Mouse (Mus musculus) megakaryocyte progenitor cell, adult 5-6 weeks (primary cell): ENCODE results near the gene Fam187b. TPM values are rescaled to one million over a fixed set of nuclear protein-coding genes. Genes with fewer than 3 reads are reported as not detected.
"Not testable (repeated sequence)": the region's sequence is repeated elsewhere in the genome, so short reads cannot be mapped to it uniquely, and the experiment has no call there.

ENCODE experiments used
- ATAC-seq: replicated peaks from 2 replicates; pipeline ENCODE4 v1.8.0; 2016; ENCODE audit warnings: mild to moderate bottlenecking, moderate TSS enrichment, inconsistent platforms; ENCODE audit not compliant: poor library complexity
- total RNA-seq, 2 experiments: library from RNA; stranded (forward) in 1 of 2; stranded (reverse) in 1 of 2; fragments of 157-497, 149-512 nt in 1 of 2; fragments of 200-1000 nt in 1 of 2; gene quantifications; 2 replicates each; pipeline versions ENCODE4 v1.2.3 to v1.2.4; 2015 to 2017

Gene Fam187b
- 0.10 and 0.34 TPM in 2 replicates for total RNA-seq (2015)
- total RNA-seq (2017), result 0.42 and 0.91 TPM in 2 replicates

- peak; percentile 92 for ATAC-seq
Measured at GRCm38 (mm10) chr7:30973501-30974289, at the start of gene Fam187b. Gene Fam187b (plus strand): TSS chr7:30973790.

DNA sequence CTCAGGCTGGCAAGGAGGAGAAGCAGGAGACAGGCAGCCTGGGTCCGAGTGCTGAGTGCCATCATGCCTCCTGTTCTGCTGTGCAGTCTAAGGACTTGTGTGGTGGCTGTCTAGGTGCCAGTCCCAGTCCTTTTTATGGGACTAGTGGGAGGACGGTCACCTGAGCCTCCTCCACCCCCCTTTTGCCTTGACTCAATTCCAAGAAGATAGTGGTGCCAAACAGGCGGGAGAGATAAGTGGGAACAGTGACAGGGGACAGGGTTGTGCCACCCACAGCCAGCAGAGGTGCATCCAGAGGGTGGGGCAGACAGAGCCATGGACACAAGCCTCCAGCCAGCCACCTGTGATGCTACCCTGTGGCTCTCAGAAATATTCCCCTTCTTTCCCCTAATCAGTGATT lies 49.5 kb upstream of the Fam187b start:
- ATAC-seq, result no peak

GRCm38 (mm10) chr7:30924581-30924980 lies 49.0 kb upstream of the Fam187b start, which contains the start of gene Hamp2:
Gene Hamp2 (minus strand): TSS chr7:30924681.
- not testable (repeated sequence) for ATAC-seq

- peak; percentile 85 for ATAC-seq
Measured at GRCm38 (mm10) chr7:30935422-30936099, 38.0 kb upstream of the Fam187b start.

- not testable (repeated sequence) for ATAC-seq
Measured at GRCm38 (mm10) chr7:30940070-30940469, 33.5 kb upstream of the Fam187b start.

DNA sequence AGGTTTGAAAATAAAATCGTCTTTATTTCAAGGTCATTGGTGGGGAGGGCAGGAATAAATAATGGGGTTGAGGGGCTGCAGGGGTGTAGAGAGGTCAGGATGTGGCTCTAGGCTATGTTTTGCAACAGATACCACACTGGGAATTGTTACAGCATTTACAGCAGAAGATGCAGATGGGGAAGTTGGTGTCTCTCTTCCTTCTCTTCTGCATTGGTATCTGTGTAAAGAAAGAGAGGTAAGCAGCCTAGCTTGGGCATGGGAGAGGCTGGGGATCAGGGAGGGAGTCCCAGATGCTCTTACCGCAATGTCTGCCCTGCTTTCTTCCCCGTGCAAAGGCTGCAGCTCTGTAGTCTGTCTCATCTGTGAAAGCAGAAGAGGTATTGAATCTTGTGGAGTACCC lies 31.2 kb upstream of the Fam187b start:
- peak; percentile 87 for ATAC-seq

DNA sequence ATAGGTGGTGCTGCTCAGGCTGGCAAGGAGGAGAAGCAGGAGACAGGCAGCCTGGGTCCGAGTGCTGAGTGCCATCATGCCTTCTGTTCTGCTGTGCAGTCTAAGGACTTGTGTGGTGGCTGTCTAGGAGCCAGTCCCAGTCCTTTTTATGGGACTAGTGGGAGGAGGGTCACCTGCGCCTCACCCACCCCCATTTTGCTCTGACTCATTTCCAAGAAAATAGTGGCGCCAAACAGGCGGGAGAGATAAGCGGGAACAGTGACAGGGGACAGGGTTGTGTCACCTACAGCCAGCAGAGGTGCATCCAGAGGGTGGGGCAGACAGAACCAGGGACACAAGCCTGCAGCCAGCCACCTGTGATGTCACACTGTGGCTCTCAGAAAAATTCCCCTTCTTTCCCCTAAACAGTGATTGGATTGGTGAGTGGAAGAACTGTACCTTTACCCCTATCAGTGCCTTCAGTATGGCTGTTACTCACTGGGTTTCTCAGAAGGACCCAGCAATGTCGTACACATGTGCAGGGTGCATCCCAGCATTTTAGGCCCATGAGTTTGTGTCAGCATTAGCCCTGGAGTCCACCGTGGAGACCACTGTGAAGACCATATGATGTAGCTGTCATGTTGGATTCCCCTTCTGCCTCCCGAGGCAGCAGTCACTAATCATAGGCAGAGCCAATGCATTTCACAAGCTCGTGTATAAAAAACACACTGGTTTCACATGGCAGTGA lies 29.5 kb upstream of the Fam187b start, which contains the start of gene Hamp:
Gene Hamp, minus strand, starts transcription at position 124 of the 727 bp plus-strand sequence.
- no peak for ATAC-seq

- ATAC-seq, result not testable (repeated sequence)
Measured at GRCm38 (mm10) chr7:30944706-30945105, 28.9 kb upstream of the Fam187b start.

DNA sequence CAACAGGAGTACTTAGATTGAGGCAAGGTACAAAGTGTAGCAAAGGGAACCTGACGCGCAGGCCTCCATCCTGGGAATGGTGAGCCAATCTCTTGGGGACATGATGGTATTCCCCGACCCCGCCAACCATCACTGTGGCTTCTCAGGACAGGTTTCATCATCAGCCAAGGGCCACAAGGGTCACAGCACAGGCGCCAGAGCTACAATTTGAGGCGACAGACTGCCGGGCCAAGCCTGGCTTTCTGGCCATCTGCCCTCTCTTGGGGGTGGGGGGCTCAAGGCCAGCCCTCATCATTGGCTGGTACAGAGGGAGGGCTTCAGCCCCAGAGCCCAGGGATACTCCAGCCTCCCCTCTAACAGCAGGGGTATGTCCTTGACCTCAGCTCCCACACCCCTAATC lies 28.1 kb upstream of the Fam187b start:
- ATAC-seq, result not testable (repeated sequence)

DNA sequence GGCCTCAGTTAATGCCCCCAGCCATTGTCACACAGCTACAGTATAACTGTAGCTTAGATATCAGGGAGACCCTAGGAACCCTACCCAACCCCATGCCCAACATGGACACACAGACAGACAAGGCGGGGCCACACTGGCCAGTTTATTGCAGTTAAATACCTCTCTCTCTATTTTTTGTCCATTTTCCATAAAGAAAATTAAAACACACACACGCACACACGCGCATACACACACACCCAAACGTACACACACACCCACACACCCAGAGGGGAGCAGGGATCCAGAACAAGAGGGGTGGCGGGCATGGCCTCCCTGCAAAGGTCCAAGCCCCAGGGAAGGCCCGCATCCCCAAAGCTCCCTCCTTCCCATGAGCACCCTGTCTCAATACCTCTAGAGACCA lies 27.7 kb upstream of the Fam187b start:
- no peak for ATAC-seq

DNA sequence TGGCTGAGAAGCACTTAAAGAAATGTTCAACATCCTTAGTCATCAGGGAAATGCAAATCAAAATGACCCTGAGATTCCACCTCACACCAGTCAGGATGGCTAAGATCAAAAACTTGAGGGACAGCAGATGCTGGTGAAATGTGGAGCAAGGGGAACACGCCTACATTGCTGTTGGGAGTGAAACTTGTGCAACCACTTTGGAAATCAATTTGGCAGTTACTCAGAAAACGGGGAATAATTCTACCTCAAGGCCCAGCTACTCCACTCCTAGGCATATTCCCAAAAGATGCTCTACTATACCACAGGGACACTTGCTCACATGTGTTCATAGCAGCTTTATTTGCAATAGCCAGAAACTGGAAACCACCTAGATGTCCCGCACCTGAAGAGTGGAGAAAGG lies 23.7 kb upstream of the Fam187b start:
- ATAC-seq, result not testable (repeated sequence)

DNA sequence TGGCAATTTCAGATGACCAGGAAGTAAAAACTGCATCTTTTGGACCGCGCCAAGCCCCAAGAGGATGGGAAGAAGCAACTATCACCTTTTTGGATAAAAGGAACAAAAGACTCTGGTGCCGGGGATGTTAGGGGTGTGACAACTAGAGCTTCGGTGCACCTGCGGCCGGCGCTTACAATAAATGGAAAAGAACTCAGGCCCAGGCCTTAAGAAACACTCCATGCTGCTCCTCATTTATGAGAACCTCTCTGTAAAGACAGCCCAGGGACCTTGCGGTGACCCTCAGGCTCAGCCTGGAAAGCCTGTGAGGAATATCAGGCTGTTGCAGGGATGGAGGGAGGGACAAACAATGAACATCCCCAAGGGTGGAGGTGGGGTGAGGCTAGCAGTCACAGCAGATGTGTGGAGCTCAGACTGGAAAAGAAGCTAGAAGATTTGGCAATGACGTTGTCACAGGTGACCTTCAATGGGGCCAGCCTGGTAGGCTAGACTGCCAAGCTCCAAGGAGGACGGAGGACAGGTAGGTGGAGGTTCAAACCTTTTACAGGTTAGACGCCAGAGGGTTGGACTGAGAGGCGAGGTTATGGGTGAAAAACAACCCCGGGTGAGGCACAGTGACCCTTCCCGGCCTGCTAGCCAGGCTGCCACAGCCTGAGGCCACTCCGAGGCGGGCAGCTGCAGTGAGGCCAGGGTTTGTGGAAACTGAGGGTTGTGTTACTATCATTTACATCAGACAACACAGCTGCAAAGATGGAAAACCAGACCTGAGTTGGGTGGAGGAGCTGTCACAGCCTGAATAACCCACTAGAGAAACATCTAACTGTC lies 20.9 kb upstream of the Fam187b start:
- no peak for ATAC-seq

- peak; percentile 47 for ATAC-seq
Measured at GRCm38 (mm10) chr7:30953459-30953858, 20.1 kb upstream of the Fam187b start.

- ATAC-seq, result no peak
Measured at GRCm38 (mm10) chr7:30954036-30954435, 19.6 kb upstream of the Fam187b start.

DNA sequence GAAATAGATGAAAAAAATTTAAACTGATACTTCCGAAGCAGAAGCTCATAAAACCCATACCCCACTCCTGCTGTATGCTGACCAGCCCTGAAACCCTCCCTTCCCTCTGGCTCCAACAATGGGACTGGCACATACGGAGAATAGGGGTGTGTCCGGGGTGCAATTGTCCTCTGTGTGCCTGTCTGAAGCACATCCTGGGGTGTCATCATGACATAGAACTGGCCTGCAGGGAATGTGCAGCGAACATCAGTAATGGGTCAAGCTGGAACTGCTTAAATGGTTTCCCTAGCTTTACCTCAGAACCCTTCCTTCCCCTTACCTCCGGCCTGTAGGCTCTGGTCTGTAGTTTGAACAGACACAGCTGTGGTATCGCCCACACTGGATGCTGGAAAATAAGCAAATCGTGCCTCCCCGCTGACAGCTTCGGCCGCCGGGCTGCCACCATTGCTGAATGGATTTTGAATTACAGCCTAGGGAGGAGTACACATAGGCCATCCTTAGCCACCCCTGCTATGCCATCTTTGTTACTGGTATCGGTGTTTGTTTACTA lies 18.5 kb upstream of the Fam187b start:
- no peak for ATAC-seq

DNA sequence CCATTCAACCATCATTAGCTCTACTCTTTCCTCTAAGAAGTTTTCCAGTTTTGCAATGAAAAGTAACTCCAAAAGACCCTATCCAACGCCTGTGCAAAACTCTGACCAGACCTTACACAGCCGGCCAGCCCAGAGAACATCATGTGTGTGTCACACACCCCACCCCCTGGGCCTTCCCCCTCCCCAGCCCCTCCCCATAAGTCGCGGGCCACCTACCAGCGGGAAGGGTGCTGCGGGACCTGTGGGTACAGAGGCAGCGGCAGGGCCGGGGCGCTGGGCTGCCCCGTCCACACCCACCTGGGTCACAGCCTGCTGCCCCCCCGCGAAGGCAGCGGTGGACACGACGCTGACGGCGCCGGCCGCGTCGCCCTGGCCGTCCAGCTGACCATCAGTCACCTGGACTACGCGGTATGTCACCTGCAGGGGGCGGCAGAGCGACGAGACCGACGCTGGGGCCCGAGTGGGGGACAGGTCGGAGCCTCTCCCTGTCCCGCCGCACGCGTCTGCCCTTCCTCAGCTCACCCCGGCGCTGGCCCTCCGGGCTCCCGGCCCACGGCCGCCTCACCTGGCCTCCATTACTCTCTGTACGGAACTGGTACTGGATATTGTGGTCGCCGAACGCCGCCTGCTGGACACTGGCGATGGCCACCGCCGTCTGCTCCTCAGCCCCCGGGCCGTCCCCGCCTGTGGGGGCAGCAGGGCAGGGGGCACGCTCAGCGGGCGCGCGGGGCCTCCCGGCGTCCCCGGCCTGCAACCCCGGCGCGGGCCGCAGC lies 17.8 kb upstream of the Fam187b start:
- ATAC-seq, result peak; percentile 69

DNA sequence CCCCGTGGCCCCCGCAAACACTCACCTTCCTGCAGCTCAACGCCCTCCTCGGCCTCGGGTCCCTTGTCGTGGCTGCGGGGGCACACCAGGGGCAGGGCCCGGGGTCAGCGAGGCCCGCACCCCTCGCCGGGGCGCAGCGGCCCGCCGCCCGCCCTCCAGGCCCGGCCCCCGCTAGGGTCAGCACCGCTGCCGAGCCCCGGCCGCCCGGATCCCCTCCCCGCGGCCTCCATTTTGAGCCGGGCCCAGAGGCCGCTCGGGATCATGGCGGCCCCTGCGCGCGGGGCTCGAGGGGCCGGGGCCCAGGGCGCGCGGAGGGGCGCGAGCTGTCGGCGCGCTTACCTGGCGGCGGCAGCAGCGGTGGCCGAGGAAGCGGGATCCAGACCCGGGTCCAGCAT lies 17.2 kb upstream of the Fam187b start:
- no peak for ATAC-seq

- ATAC-seq, result peak; percentile 45
Measured at GRCm38 (mm10) chr7:30956756-30957366, 16.7 kb upstream of the Fam187b start, which contains the start of gene Usf2. Gene Usf2 (minus strand): TSS chr7:30956803.

- peak; percentile 43 for ATAC-seq
Measured at GRCm38 (mm10) chr7:30957367-30957783, 16.2 kb upstream of the Fam187b start.
